Mouse (Mus musculus) testis, postnatal 10 days (tissue): ENCODE measurements around the gene Tas2r114.

Experiments
- DNase-seq: peaks from one replicate; pipeline ENCODE4 v3.0.0; 2021; ENCODE audit warnings: low spot score

Tas2r114 gene

GRCm38 (mm10) chr6:131689963-131690362 is at the start of gene Tas2r114:
Gene Tas2r114, minus strand, starts transcription at chr6:131690063.
- no peak for DNase-seq

DNA sequence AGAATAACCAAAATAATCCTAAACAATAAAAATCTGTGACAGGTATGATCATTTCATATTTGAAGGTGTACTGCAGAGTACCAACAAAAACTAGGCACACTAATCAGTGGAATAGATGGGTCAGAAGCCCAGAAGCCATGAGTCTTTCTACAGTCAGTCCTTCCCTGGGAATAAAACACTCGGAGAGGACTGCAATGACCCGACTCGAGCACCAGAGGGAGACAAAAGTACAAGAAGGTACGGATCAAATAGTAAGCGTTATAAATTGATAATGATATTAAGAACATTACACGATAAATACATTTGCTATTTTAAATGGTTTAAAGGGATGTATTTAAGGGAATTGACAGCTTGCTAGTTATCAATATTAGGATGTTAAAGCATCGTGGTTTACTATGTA is 22.9 kb upstream of the Tas2r114 start:
- no peak for DNase-seq

DNA sequence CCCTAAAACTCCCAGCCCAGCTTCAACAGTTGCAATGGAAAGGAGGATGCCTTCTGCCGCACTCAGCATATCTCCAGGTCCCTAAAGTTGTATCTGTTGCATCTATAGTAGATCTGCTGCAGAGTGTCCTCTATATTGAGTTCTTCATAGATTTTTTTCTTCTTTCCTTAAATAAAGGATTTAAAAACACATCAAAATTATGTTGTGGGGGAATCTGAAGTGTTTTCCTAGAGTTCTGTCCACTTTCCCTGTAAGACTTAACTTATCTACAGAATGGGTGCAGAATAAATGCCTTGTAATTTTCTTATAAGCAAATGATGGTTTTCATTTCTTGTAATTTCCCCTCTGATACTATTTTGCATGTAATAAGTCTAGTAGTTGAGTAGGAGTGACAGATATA is 2.5 kb downstream of the Tas2r114 start, which contains the start of gene Tas2r105:
Tas2r105 (minus strand) TSS at position 101 of the 400 bp plus-strand sequence.
- no peak for DNase-seq

DNA sequence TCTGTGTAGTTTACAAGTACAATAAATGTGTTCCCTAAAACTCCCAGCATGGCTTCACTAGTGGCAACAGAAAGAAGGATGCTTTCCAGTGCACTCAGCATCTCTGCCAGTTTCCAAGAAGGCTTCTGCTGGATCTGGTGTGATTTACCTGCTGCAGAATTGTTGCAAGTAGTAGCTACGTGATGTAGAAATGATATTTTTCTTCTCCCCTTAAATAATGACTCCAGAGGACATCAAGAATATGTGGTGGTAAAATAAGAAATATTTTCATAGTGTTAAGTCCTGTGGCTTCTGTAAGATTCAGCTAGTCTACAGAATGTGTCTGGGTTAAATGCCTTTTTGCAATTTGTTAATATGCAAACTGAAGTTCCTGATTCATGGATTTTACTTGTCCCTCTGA is 4.2 kb downstream of the Tas2r114 start, which contains the start of gene Tas2r104:
Tas2r104 (minus strand) TSS at position 101 of the 400 bp plus-strand sequence.
- DNase-seq, result no peak

DNA sequence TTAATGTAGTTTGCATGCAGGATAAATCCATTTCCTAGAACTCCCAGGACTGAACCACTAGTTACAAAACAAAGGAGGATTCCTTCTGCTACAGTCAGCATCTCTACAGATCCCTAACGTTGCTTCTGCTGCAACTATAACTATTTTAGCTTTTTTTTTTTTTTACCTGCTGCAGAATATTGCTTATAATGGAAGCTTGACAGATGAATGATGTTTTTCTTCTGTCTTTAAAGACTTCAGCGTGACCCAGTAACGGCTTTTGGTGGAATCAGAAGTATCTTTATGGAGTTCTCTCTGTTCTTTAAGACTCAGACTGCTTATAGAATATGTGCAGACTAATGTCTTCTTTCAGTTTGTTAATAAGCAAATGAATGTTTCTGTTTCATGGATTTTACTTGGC is 11.1 kb downstream of the Tas2r114 start, which contains the start of gene Tas2r106:
Tas2r106 (minus strand) TSS at position 101 of the 400 bp plus-strand sequence.
- DNase-seq, result no peak

GRCm38 (mm10) chr6:131660049-131660448 is 29.8 kb downstream of the Tas2r114 start, which contains the start of gene Tas2r107:
Gene Tas2r107, minus strand, starts transcription at chr6:131660149.
- DNase-seq, result no peak
